Mouse (Mus musculus) layer of hippocampus, postnatal 14 days (tissue): ENCODE measurements around the gene Adcy1. TPM values are rescaled to one million over a fixed set of nuclear protein-coding genes. Genes with fewer than 3 reads are reported as not detected.

Experiments
- DNase-seq, 2 experiments: peaks; one replicate each; pipeline ENCODE4 v3.0.0; 2021 to 2022; ENCODE audit warnings: low spot score in 2 of 2, mixed read lengths in 1 of 2
- long read RNA-seq, 2 experiments: library from polyadenylated mRNA; stranded (forward); transcript quantifications; one replicate each; pipeline ENCODE4 v2.0.0; 2021
- total RNA-seq, 2 experiments: library from RNA; stranded (reverse); gene quantifications; 2 replicates each; pipeline ENCODE4 v1.2.3; 2021

Gene Adcy1
- 100 to 1,000 TPM; 196 to 212 TPM for total RNA-seq
- long read RNA-seq, experiment 1, full-length matches to known transcripts: 4 of 65 reads
- long read RNA-seq, experiment 1, partial matches to known transcripts: 59 of 65 reads
- long read RNA-seq, experiment 1, other reads (novel, unspliced or antisense): 2 of 65 reads
- long read RNA-seq, experiment 2, full-length matches to known transcripts: 4 of 77 reads
- long read RNA-seq, experiment 2, partial matches to known transcripts: 25 of 77 reads
- long read RNA-seq, experiment 2, other reads (novel, unspliced or antisense): 48 of 77 reads

DNA sequence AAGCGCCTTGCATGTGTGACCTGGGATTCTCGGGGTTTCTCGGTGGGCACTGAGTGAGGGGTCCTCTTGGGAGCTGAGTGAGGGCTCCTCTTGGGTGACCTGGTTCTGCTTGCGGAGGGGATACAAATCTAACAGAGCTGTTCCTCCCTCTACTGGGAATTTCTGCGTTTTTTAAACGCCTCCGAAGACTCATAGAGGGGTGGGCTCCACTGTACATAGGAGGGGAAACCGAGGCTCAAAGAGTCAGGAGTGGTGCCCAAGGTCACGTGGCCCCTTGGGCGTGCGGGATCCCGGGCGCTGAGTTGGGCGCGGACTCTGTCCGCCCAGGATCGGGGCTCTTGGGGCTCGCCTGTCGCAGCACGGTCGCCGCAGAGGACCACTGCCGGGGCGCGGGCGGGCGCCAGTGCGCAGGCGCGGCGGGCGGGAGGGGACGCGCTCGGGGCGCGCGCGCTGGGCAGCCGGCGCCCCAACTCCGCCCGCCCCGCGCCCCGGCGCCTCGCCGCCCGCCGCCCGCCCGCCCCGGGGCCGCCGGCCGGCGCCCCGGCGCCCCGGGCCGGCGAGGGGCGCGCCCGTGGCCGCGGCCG lies at the start of gene Adcy1:
Gene Adcy1, plus strand, starts transcription at position 489 of the 584 bp plus-strand sequence.
- DNase-seq: peak in 1 of 2 experiments; percentile 44

DNA sequence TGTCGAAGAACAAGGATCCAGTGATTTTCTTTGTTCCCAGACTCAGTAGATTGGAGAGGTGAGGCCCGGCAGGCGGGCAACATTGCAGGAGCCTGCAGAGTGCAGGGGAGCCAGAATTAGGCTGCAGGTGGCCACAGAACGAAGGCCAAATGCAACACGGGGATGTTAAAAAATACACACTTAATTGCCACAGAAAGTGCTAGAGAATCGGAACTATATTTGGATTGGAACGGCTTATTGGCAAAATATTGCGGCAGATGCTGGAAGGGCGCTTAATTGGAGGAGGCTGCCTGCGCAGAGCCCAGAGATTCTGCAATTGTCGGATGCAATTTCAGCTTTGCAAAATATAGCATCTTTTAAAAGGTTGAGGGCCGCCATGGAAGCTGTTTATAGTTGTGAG lies 46.4 kb upstream of the Adcy1 start:
- DNase-seq: peak; percentile 55 to 85

DNA sequence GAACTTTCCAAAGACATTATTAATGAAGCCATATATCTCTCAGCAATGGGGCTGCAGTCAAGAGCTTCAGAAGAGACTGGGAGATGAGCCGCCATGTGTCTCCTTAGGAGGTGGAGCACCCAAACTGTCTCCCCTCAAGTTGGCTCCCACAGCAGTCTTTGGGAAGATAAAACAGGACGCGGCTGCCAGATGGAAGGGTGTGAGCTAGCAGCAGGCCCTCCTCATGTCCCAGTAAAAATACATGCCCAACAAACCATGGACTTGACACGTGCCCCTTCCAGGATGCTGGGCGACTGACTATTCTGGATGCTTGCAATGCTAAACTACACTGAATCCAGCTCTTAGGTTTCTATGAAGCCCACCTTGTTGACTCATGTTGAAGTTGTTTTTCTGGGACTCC lies 45.2 kb upstream of the Adcy1 start:
- DNase-seq: no peak

DNA sequence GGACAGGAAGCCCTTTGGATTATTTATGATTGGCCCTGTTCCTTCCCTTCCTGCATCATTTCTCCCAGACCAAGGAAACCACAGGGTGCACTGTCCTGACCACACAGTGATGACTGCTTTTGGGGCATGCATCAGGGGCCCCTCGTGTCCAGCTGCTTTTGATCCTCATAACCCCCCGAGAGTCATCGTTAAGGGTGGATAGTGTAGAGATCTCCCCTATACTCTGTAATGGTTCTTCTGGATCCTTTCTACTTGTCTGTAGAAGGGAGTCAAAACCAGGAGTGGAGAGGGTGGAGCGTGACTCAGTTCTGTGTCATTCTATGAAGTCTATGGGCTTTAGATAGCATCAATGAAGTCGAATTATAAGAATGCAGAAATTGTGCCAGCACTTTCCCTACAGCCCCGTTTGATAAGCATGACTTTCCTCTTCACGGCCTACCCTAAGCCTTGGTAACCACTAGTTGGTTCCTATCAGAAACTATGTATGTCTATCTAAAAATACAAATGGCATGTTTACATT lies 44.2 kb upstream of the Adcy1 start:
- DNase-seq: no peak

DNA sequence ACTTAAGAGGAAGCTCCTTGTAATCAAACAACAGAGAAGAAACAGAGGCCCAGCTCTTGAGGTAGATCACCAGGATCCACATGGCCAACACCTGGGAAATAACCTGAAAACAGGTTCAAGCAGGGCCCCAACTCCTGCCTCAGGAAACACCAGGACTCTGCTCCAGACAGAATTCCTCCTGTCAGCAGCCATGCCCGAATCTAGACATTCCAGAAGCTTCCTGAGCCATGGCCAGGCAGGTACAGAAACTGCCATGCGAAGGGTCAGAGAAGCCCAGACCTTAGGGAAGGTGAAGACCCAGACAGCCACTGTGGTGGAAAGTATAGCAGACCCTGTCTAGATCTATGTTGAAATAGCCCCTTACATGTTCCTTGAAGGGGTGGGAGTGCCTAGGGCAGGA lies 30.2 kb upstream of the Adcy1 start:
- DNase-seq: no peak

DNA sequence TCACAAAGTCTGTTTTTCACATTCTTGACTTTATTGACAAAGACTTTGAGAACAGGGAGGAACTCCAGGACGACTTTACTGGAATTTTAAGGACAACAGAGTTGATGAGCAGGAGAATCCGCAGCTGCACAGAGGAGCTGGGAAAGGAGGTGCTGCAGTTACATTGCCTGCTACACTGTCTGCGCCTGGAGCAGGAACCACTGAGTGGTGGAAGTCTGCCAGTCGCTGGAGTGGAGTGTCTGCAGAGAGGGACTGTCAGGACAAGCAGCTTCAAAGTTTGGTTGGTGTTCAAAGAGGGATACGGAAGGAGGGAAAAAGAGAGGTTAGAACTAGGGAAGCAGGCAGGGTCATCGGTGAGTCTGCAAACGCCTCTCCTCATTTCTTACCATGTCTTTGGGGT lies 23.6 kb upstream of the Adcy1 start:
- DNase-seq: no peak

DNA sequence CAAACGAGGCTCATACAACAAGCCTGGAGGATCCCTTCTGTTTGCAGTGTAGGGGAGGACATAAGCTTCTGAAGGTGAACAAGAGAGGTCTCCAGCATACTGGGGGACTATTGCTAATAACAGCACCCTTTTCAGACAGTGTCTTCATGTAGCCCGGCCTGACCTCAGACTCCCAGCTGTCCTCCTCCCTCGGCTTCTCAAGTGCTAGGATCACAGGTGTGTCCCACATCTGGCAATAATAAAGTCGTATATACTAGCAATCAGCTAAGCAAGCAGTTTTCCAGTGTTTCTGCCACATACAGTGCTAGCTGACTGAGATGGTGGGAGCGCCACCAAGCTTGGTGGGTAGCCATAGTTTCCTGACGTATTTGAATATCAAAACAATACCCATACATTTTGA lies 22.5 kb upstream of the Adcy1 start:
- DNase-seq: no peak

DNA sequence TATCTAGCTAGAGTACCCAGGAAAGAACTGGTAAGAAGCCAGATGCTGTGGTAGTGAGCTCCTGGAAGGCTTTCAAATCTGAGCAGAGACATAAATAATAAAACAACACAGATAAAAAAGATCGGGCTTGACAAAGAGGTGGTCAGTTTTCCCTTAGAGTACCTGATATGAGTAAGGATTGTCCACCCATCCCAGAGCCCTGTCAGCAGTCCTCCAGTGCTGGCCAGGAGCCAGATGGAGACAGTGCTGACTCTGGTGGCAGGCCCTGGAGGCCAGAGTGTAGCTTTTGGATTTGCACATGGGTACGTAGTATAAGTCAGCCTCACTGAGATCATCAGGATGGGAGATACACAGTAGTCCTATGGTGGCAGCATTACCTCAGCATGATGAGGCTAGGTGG lies 16.1 kb upstream of the Adcy1 start:
- DNase-seq: no peak

DNA sequence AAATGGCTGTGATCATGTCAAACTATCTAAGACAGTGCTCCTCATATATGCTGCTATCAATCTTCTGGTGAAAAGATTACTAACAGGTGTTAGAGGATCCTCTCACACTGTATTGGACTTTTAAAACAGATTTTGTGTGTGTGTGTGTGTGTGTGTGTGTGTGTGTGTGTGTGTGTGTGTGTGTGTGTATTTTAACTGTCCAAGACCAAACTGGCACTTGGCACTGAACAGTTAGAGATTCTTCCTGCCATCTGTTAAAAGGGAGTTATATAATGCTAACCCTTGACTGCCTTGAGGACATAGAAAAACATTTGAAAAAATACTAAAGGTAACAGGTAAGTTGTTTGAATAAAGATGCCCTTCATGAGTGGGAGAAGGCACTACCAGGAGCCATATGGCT lies 15.7 kb upstream of the Adcy1 start:
- no peak for DNase-seq

DNA sequence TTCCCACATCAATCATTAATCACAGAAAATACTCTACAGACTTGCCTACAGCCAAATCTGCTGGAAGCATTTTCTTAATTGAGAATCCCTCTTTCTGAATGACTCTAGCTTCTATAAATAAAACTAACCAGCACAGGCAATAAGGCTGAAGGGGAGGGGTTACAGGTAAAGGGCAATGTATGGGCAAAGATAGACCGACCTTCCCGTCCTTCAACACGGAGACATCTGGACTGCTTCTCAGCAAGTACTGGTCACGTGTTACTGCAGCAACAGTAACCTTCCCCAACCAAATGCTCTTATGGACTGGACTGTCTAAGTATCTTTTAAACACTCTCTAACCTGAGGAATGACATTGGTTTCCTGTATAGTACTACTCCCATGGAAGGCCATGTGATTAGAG lies 9.6 kb upstream of the Adcy1 start:
- no peak for DNase-seq

DNA sequence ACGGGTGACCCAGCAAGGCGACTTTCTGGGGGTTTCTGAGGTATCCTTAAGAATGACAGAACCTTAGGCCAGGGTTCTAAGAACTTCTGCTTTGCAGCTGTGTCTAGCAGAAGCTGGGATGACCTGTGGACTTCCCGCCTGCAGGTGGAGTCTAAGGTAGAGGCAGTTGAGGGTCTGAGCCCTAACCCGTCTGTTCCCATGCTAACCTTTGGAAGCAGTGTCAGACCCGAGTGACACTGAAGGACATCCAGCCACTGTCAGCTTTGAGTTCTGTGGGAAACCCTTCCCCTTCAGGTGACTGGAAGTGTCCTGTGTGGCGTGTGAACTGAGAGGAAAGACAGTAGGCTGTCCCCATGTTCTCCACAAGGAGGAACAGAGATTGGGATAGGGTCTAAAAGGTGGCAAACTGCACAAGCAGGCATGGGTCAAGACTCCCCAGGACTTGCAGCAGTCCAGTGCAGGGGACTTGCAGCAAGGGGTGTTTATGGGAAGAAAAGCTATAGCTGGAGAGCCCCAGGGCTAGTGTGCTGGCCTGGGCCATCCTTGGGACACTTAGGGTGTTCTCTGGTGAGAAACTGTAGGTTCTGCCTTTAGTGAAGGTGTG lies 8.5 kb upstream of the Adcy1 start:
- DNase-seq: no peak

DNA sequence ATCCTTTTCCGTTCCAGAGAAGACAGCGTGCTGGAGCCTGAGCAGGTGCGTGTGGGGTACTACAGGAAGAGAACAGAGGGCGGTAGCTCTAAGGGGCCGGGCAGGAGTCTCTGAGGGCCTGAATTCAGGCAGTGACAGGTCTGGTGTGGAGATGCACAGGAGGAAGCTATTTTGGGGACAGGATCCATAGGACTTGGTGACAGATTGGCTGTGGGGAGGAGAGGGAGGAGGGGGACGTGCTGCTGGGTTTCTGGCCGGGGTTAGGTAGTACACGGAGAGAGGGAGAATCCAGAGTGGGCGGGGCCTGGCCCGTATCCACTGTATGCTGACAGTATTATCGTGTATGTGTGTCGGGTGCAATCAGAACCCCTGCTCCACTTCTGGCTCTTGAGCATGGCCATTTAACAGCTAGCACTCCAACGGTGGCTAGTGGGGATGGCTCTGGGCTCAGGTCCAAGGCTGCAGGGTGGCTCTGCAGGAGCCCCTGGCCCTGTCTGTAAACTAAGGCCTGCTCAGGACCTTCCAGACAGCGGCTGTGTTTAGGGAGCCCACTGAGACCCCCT lies 7.8 kb upstream of the Adcy1 start:
- DNase-seq: peak; percentile 38 to 70

DNA sequence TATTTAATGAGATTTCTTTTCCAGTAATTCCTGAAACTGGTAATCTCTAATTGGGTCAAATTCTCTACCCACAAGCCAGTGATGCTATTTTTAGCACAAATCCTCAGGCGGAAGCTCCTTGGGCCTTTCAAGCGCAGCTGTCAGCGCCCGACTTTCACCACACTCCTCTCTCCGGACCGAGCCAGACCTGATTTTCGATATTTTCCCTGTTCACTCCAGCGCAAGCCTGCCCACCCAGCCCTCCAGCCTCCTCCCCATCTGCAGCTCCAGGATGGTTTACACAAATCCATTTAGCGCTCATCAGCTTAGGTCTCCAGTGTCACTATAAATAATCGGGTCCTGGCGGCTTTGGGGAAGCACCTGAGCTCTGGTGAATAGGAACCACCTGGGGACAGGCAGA lies 7.2 kb upstream of the Adcy1 start:
- DNase-seq: no peak

DNA sequence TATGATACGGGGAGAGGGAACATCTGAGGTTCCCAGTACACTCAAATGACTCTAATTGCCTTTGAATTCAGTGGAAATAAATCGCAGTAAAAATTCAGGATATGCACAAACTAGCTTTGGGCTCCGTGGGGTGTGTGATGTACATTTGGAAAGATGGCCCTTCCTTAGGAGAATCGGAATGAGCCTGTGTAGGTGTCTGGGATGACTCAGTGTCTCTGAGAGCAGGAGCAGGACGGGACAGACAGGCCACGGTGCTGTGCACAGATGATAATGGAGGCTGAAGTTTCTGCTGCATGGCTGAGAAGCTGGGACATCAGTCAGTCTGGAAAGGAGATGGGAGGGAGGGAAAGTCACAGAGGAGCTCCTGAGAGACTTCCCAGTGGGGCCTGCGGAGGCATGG lies 5.5 kb upstream of the Adcy1 start:
- no peak for DNase-seq

DNA sequence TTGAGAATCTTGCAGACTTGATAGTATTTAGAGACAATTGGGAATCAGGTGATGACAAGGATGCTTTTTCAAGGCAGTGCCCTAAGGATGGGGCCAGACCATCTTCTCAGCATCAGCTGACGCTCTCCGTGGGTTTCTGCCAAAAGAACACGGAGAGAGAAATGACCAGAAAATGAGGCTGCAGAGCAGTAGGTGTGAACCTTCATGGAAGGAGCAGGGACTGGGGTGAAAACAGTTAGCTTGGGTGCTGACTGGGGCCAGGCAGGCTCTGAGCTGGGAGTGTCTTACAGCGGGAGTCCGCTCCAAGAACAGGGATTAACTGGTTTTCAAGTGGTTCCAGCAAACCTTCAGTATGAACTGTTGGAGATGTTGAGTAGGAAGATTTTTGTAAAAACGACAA lies 1.3 kb upstream of the Adcy1 start:
- no peak for DNase-seq

DNA sequence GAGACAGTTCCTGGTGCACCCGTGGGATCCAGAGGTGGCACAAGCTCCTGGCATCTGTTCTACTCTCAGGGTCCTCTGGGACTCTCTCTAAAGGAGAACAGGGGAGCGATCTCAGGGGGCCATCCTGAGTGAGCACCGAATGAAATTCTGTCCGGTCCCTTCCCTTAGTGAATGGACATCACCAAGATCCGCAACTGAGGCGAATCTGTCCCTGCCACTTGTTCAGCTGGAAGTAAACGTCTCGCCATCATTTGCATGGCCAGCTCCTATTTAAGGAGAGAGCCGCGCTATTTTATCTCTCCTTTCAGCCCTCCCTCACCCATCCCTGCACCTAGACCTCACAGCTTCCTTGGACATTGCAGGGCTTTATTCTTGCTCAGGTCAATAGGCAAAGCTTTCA lies 723 bp upstream of the Adcy1 start:
- no peak for DNase-seq

DNA sequence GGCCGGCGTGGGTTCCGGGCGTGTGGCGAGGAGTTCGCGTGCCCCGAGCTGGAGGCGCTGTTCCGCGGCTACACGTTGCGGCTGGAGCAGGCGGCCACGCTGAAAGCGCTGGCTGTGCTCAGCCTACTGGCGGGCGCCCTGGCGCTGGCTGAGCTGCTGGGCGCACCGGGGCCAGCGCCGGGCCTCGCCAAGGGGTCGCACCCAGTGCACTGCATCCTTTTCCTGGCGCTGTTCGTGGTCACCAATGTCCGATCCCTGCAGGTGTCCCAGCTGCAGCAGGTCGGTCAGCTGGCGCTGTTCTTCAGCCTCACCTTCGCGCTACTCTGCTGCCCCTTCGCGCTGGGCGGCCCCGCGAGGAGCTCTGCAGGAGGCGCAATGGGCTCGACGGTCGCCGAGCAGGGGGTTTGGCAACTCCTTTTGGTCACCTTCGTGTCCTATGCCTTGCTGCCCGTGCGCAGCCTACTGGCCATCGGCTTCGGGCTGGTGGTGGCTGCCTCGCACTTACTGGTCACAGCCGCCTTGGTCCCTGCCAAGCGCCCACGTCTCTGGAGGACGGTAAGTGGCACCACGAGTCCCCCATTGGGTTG lies 485 bp downstream of the Adcy1 start:
- DNase-seq: no peak

DNA sequence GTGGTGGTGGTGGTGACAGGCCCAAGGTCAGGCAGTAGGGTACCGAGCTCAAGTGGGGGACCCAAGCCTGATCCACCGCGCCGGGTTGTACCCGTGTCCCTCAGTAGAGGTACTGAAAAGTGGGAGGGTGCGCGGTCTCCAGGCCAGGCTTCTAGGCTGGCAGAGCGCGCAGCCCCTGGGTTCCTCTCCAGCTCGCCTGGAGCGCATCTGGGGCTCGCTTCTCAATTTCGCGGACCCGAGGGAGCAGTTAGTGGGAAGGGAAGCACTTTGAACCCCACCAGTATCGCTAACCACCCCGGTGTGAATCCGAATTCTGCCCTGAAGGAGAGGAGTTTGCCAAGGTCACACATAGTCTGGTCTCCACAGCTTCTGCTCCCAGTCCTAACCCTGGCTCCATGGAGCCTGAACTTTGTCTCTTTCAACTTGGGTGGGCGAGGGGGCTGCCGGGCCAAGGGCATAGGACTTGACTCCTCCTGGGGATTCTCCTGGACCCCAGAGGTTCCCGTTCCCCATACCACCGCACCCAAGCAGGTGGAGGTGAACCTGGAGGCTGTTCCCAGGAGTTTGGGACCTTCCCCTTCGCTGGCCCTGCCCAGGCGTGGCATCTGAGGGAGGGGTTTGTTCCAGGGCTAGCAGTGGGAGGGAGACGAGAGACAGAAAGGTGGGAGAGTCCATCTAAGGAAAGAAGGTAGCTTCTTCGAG lies 1.3 kb downstream of the Adcy1 start:
- no peak for DNase-seq

DNA sequence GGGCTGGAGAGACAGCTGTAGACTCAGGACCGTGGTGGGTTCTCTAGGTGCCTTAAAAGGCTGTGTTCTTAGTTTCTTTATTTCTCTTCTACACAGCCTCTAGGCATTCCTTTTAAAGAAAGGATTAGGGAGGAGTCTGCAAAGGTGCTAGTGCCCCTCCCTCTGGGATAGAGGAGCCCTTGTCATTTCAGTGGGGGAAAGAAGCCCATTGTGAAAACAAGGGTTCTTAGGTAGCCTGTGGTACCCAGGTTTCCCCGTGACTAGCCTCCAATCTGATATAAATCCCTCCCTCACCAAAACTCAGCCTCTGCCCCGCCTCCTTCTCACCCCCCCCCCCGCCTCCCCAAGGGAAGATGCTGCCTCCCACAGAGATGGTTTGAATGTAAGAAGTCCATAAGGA lies 2.1 kb downstream of the Adcy1 start:
- DNase-seq: no peak

DNA sequence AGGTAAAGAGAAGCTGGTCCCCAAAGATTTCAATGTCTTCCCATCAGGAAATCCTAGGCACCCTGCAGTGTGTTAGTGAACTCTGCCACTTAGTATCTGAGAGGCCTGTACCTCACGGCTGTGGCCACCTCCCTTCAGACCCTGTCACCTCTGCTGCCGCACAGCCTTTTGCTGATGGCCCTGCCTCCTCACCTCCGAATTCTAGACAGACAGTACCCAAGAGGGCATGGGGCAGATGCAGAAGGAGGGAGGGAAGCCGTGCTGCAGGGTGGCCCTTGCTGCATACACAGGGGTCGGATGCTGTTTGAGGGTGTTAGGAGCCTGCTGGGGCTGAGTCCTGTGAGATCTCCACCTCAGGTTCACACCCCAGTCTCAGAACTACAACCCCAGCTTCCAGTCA lies 2.6 kb downstream of the Adcy1 start:
- no peak for DNase-seq

DNA sequence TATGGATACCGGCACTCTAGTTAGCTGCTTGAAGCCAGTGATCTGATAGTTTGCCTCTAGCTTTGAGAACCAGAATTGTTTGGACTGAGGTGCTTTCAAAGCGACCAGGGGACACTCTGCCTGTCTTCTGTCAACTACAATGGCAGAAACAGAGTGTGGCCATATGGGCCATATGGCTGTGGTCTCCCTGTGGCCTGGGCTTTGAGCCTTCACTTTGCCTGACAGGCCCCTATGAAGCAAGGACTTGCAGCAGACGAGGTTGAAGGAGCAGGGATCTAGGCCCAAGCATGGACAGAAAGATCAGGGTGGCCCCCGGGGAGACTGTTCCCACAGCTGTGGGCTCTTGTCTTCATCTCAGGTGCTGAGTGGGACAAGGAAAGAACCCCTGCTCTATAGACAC lies 4.0 kb downstream of the Adcy1 start:
- no peak for DNase-seq
